8 mouse cellular contexts compared by ENCODE assay signal in the genomic region with DNA sequence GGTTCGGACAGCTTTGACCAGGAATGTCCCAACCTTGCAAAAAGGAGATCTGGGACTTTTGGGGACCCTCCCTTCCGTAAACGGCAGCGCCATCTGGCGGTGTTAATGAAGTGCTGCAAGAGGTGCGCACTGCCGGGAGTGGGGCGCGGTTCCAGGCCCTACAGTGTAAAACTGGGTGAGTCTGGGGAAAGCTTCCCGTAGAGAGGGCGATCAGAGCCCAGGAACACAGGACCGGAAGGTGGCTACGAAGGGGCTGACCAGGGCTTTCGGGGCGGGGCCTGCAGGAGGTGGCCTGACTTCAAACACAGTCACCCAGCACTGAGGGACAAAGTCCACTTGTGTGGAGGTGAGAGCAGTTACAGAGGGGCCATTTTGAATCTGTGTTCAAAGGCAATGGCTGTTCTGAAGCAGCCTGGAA. TPM values are rescaled to one million over a fixed set of nuclear protein-coding genes. Genes with fewer than 3 reads are reported as not detected.
A peak's percentile ranks its signal among the peaks of the same experiment; 100 is the strongest.
DNase-seq lines count a peak whose midpoint lies in the region; ATAC-seq and TF ChIP-seq lines count a peak whose summit lies in the region.

No protein-coding gene starts in this region.

- peak; percentile 87 for DNase-seq in 416B (ENCODE audit: low read depth)
- peak; percentile 87 for DNase-seq in kidney, postnatal 10 days
- peak; percentile 69 for DNase-seq in lung, postnatal 25 days (ENCODE audit: low spot score)
- DNase-seq in spleen, postnatal 14 days (ENCODE audit: low spot score in 2 of 2) = no peak

- H3K79me3 ChIP-seq in C2C12 (ENCODE audit: low read depth) = no peaks in the 10 kb centered on the region

- WGBS in heart, embryonic 15.5 days = 2% methylated on average over 15 of the region's 15 CpGs
- WGBS in stomach, embryonic 14.5 days = 2% methylated on average over 15 of the region's 15 CpGs

- H3K4me2 ChIP-seq in heart, embryonic 15.5 days = peak overlapping the region; percentile 89
- peak overlapping the region; percentile 60; the same call in 1 of the 2 replicates for H3K4me2 ChIP-seq in stomach, embryonic 14.5 days (replicated peaks; ENCODE audit: low read depth, low read length)

- peak; percentile 96 for TF ChIP-seq CTCF in C2C12 (IDR thresholded peaks at IDR 0.05; ENCODE audit: control insufficient read depth, insufficient read depth, insufficient read length)
- TF ChIP-seq CTCF in cortical plate, adult 2 months (IDR thresholded peaks at IDR 0.05; ENCODE audit: extremely low read depth, insufficient read depth, low read length) = peak; percentile 58

- H3K27me3 ChIP-seq in C2C12 (ENCODE audit: control insufficient read depth, insufficient read depth, insufficient read length) = peaks cover 30% of the 10 kb centered on the region
- H3K27me3 ChIP-seq in heart, embryonic 15.5 days = peaks cover 59% of the 10 kb centered on the region
- H3K27me3 ChIP-seq in stomach, embryonic 14.5 days (ENCODE audit: control insufficient read depth, insufficient read depth, low read length) = peaks cover 48% of the 10 kb centered on the region

- peak overlapping the region; percentile 22 for H3ac ChIP-seq in C2C12 (ENCODE audit: control insufficient read depth, insufficient read length, low read depth)

- no peak overlapping the region for H3K4me3 ChIP-seq in C2C12 (ENCODE audit: insufficient read depth, poor library complexity, severe bottlenecking)
- H3K4me3 ChIP-seq in cortical plate, adult 2 months (ENCODE audit: insufficient read depth, low read length) = no peak overlapping the region
- H3K4me3 ChIP-seq in heart, embryonic 15.5 days = peak overlapping the region; percentile 50
- peak overlapping the region; percentile 34; the same call in 1 of the 2 replicates for H3K4me3 ChIP-seq in stomach, embryonic 14.5 days (ENCODE audit: low read depth, low read length)

- H3K4me1 ChIP-seq in cortical plate, adult 2 months (ENCODE audit: control insufficient read depth, insufficient read depth, low read length) = no peaks in the 10 kb centered on the region
- H3K4me1 ChIP-seq in heart, embryonic 15.5 days (replicated peaks) = peaks cover 39% of the 10 kb centered on the region
- H3K4me1 ChIP-seq in stomach, embryonic 14.5 days (ENCODE audit: control insufficient read depth, insufficient read depth, low read length) = peaks cover 27% of the 10 kb centered on the region; the same call in 1 of the 2 replicates

- no peaks in the 10 kb centered on the region for H3K79me2 ChIP-seq in C2C12 (ENCODE audit: control insufficient read depth, insufficient read depth)

- TF ChIP-seq POLR2A in cortical plate, adult 2 months (IDR thresholded peaks at IDR 0.05; ENCODE audit: extremely low read depth, insufficient read depth, low read length) = no peak

- H3K9ac ChIP-seq in heart, embryonic 15.5 days = no peak overlapping the region
- H3K9ac ChIP-seq in stomach, embryonic 14.5 days (replicated peaks; ENCODE audit: low read depth, low read length) = no peak overlapping the region

- H3K9me3 ChIP-seq in heart, embryonic 15.5 days (replicated peaks) = no peaks in the 10 kb centered on the region
- H3K9me3 ChIP-seq in stomach, embryonic 14.5 days (ENCODE audit: control insufficient read depth, low read depth, low read length) = no peaks in the 10 kb centered on the region

- H3K27ac ChIP-seq in cortical plate, adult 2 months (ENCODE audit: insufficient read depth, low read length) = no peak overlapping the region
- H3K27ac ChIP-seq in heart, embryonic 15.5 days = no peak overlapping the region
- H3K27ac ChIP-seq in stomach, embryonic 14.5 days (ENCODE audit: low read length) = peak overlapping the region; percentile 73; the same call in 1 of the 2 replicates

- no peaks in the 10 kb centered on the region for H3K36me3 ChIP-seq in C2C12 (ENCODE audit: control insufficient read depth, insufficient read depth)
- no peaks in the 10 kb centered on the region for H3K36me3 ChIP-seq in heart, embryonic 15.5 days
- no peaks in the 10 kb centered on the region for H3K36me3 ChIP-seq in stomach, embryonic 14.5 days (ENCODE audit: control insufficient read depth, insufficient read depth, low read length)

- ATAC-seq in heart, embryonic 15.5 days (replicated peaks; ENCODE audit: insufficient number of reproducible peaks, insufficient read depth, low FRiP score, low read depth) = no peak; the same call in 1 of the 2 replicates
- peak; percentile 90 for ATAC-seq in stomach, embryonic 14.5 days (ENCODE audit: insufficient number of reproducible peaks, insufficient read depth, low FRiP score, low read depth)

TF ChIP-seq in C2C12, 6 proteins besides CTCF, POLR2A, EP300 and RAD21:
- TF ChIP-seq MYOG (IDR thresholded peaks at IDR 0.05; ENCODE audit: control insufficient read depth, extremely low read depth, insufficient read length) (no peak), CEBPB (IDR thresholded peaks at IDR 0.05; ENCODE audit: low read depth) (peak; percentile 4), FOSL1 (IDR thresholded peaks at IDR 0.05; ENCODE audit: insufficient read depth, low read length, poor library complexity, severe bottlenecking) (no peak)

RNA-seq across cellular contexts. Expression of gene Dnajc22, which starts 6.2 kb away (rescaled TPM):
- 0.74 TPM for polyA plus RNA-seq in C2C12 (2012; fragmentation: generic; extraction: Trizol)
- 0.06 TPM in 2 replicates for polyA plus RNA-seq in cortical plate, adult 2 months (2012; rRNA removed)
- polyA plus RNA-seq in heart, embryonic 15.5 days (2015; fragmentation: Nextera tagmentation; extraction: Ambion mirVana) = 0.55 and 1.0 TPM in 2 replicates
- polyA plus RNA-seq in stomach, embryonic 14.5 days (2014; fragmentation: Nextera tagmentation; extraction: Ambion mirVana) = 9.3 and 11.0 TPM in 2 replicates

RNA-seq across cellular contexts. Expression of gene C1ql4, which starts 11.5 kb away (rescaled TPM):
- 0.07 TPM for polyA plus RNA-seq in C2C12 (2012; fragmentation: generic; extraction: Trizol)
- polyA plus RNA-seq in cortical plate, adult 2 months (2012; rRNA removed) = not detected in 2 replicates
- 0.15 and 0.26 TPM in 2 replicates for polyA plus RNA-seq in heart, embryonic 15.5 days (2015; fragmentation: Nextera tagmentation; extraction: Ambion mirVana)
- 0.22 TPM in 1 of 2 replicates, not detected in the other for polyA plus RNA-seq in stomach, embryonic 14.5 days (2014; fragmentation: Nextera tagmentation; extraction: Ambion mirVana)

RNA-seq across cellular contexts. Expression of gene Troap, which starts 24.8 kb away (rescaled TPM):
- polyA plus RNA-seq in C2C12 (2012; fragmentation: generic; extraction: Trizol) = 49.0 TPM
- 0.76 and 1.1 TPM in 2 replicates for polyA plus RNA-seq in cortical plate, adult 2 months (2012; rRNA removed)
- 26.8 and 27.9 TPM in 2 replicates for polyA plus RNA-seq in heart, embryonic 15.5 days (2015; fragmentation: Nextera tagmentation; extraction: Ambion mirVana)
- polyA plus RNA-seq in stomach, embryonic 14.5 days (2014; fragmentation: Nextera tagmentation; extraction: Ambion mirVana) = 22.7 and 24.6 TPM in 2 replicates

RNA-seq across cellular contexts. Expression of gene Spats2, which starts 26.6 kb away (rescaled TPM):
- 25.4 TPM for polyA plus RNA-seq in C2C12 (2012; fragmentation: generic; extraction: Trizol)
- polyA plus RNA-seq in cortical plate, adult 2 months (2012; rRNA removed) = 25.8 and 27.4 TPM in 2 replicates
- 27.3 and 28.7 TPM in 2 replicates for polyA plus RNA-seq in heart, embryonic 15.5 days (2015; fragmentation: Nextera tagmentation; extraction: Ambion mirVana)
- polyA plus RNA-seq in stomach, embryonic 14.5 days (2014; fragmentation: Nextera tagmentation; extraction: Ambion mirVana) = 34.2 and 35.5 TPM in 2 replicates

RNA-seq across cellular contexts. Expression of gene Prph, which starts 44.2 kb away (rescaled TPM):
- 1.3 TPM for polyA plus RNA-seq in C2C12 (2012; fragmentation: generic; extraction: Trizol)
- 3.1 and 3.2 TPM in 2 replicates for polyA plus RNA-seq in cortical plate, adult 2 months (2012; rRNA removed)
- polyA plus RNA-seq in heart, embryonic 15.5 days (2015; fragmentation: Nextera tagmentation; extraction: Ambion mirVana) = 1.1 and 12.9 TPM in 2 replicates
- polyA plus RNA-seq in stomach, embryonic 14.5 days (2014; fragmentation: Nextera tagmentation; extraction: Ambion mirVana) = 31.1 and 38.9 TPM in 2 replicates

Comparison
In these comparisons a context has a peak if more than half of its experiments do, and no peak if none do; other contexts are left out.
1. DNase-seq: peak in 416B (single experiment), kidney, postnatal 10 days (single experiment) and lung, postnatal 25 days (single experiment); none in spleen, postnatal 14 days (0 of 2).
2. H3K4me3 ChIP-seq: peak in heart, embryonic 15.5 days (single experiment) and stomach, embryonic 14.5 days (single experiment); none in C2C12 (single experiment) and cortical plate, adult 2 months (single experiment).
3. RNA of gene Troap, which starts 24.8 kb away (polyA plus RNA-seq): 49.0 TPM in C2C12 (single experiment), 26.8 to 27.9 TPM in heart, embryonic 15.5 days and 22.7 to 24.6 TPM in stomach, embryonic 14.5 days; 0.76 to 1.1 TPM in cortical plate, adult 2 months; every median in the first group is over 10 times any median in the second.